Mouse (Mus musculus) intestine, embryonic 16.5 days (tissue): ENCODE measurements around the gene Gm20914. TPM values are rescaled to one million over a fixed set of nuclear protein-coding genes. Genes with fewer than 3 reads are reported as not detected.
"Not testable (repeated sequence)": the region's sequence is repeated elsewhere in the genome, so short reads cannot be mapped to it uniquely, and the experiment has no call there.

ENCODE experiments used
- ATAC-seq: fragments of 200-750 bp; cut with Nextera tagmentation; 2 replicates; pipeline ENCODE4 v1.8.0; 2017; ENCODE audit warnings: moderate TSS enrichment, moderate library complexity
- H3K27ac ChIP-seq: fragments of 300-500 bp; sonication (generic); 2 replicates; pipeline ENCODE4 v1.5.1; 2014; ENCODE audit warnings: mild to moderate bottlenecking, low read length
- H3K27me3 ChIP-seq: fragments of 300-500 bp; sonication (generic); replicated peaks from 2 replicates; pipeline ENCODE4 v1.6.1; 2014; ENCODE audit warnings: low read length, control low read depth, mixed read lengths; ENCODE audit not compliant: control insufficient read depth, insufficient read depth
- H3K36me3 ChIP-seq: fragments of 300-500 bp; sonication (generic); 2 replicates; pipeline ENCODE4 v1.6.1; 2014; ENCODE audit warnings: low read length, control low read depth; ENCODE audit not compliant: control insufficient read depth, insufficient read depth
- H3K4me1 ChIP-seq: fragments of 300-500 bp; sonication (generic); 2 replicates; pipeline ENCODE4 v1.6.1; 2014; ENCODE audit warnings: low read length, control low read depth, mixed read lengths; ENCODE audit not compliant: control insufficient read depth, insufficient read depth
- H3K4me2 ChIP-seq: fragments of 300-500 bp; sonication (generic); 2 replicates; pipeline ENCODE4 v1.6.1; 2014; ENCODE audit warnings: low read depth, low read length, control low read depth
- H3K4me3 ChIP-seq: fragments of 300-500 bp; sonication (generic); 2 replicates; pipeline ENCODE4 v1.5.1; 2014; ENCODE audit warnings: mild to moderate bottlenecking, low read length
- H3K9ac ChIP-seq: fragments of 300-500 bp; sonication (generic); 2 replicates; pipeline ENCODE4 v1.6.1; 2014; ENCODE audit warnings: low read depth, low read length
- H3K9me3 ChIP-seq: fragments of 300-500 bp; sonication (generic); 2 replicates; pipeline ENCODE4 v1.6.1; 2016; ENCODE audit warnings: low read length, control low read depth; ENCODE audit not compliant: control insufficient read depth
- WGBS: fragments of 180-500 bp; shearing (Covaris S2); extraction: QIAGEN DNeasy Blood & Tissue Kit; methylation state at CpG from one replicate; pipeline ENCODE4 v1.1.7; 2014; 5-methylcytosine and 5-hydroxymethylcytosine counted together
- polyA plus RNA-seq: library from polyadenylated mRNA; unstranded; fragments of >200 nt; fragmentation: Nextera tagmentation; extraction: Ambion mirVana; gene quantifications from 2 replicates; pipeline ENCODE4 v1.2.1, GENCODE M21; 2015

Gene Gm20914
- polyA plus RNA-seq: not detected in 2 replicates

DNA sequence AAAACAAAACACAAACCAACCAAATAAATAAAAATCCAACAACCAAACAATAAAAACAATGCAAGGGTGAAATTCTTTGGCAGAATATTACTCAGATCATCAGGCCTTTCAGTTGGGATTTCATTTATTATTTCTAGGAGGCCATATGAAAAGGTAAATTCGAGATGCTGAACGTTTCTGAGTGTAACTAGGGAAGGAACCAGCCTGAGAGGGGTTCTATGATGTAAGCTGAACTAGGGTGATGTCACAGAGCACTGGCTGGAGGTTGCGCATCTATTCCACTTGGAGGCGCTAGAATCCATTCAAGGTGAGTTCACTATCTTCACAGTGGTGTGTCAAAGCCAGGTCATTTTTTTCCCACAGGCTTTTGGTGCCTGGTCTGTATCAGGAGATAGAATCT is at the start of gene Gm20914:
Gm20914 (plus strand) TSS at position 301 of the 400 bp plus-strand sequence.
- not testable (repeated sequence) for H3K9ac ChIP-seq

More for the DNA sequence above, at the start of gene Gm20914:
- H3K4me3 ChIP-seq, H3K4me2 ChIP-seq, H3K27ac ChIP-seq, H3K36me3 ChIP-seq, H3K27me3 ChIP-seq, ATAC-seq, H3K9me3 ChIP-seq, H3K4me1 ChIP-seq: not testable (repeated sequence)
- WGBS: no CpG with 5 or more reads among the region's 4 CpGs

Other genes with a start within 250 kb of the Gm20914 start
- gene Gm21854, start 69.0 kb upstream of the Gm20914 start, polyA plus RNA-seq: not detected in 2 replicates
- gene Gm28171, start 67.4 kb downstream of the Gm20914 start, polyA plus RNA-seq: not detected in 2 replicates
- not detected in 2 replicates for gene Gm21778, start 216.5 kb downstream of the Gm20914 start, polyA plus RNA-seq